Mouse (Mus musculus) granulocyte monocyte progenitor cell, adult 5-6 weeks (primary cell): ENCODE measurements around the gene Magix. TPM values are rescaled to one million over a fixed set of nuclear protein-coding genes. Genes with fewer than 3 reads are reported as not detected.

Experiments used
- ATAC-seq: replicated peaks from 2 replicates; pipeline ENCODE4 v1.8.0; 2016; ENCODE audit warnings: mild to moderate bottlenecking, moderate TSS enrichment, inconsistent platforms; ENCODE audit not compliant: poor library complexity, severe bottlenecking
- total RNA-seq, 2 experiments: library from RNA; stranded (forward) in 1 of 2; stranded (reverse) in 1 of 2; fragments of 200-712, 200-1000 nt in 1 of 2; fragments of >200 nt in 1 of 2; fragmentation: Nextera tagmentation in 1 of 2; gene quantifications; 2 replicates each; pipeline ENCODE4 v1.2.3; 2014 to 2017

The Magix gene
- total RNA-seq, 2 experiments from 2014 or later: not detected

GRCm38 (mm10) chrX:7638401-7639091 lies 42.5 kb downstream of the Magix start, which contains the start of gene Syp:
TSS of gene Syp (plus strand) at chrX:7638471.
- ATAC-seq: peak; percentile 100

- ATAC-seq: no peak
Observed at GRCm38 (mm10) chrX:7635101-7635500, 46.0 kb downstream of the Magix start.

- peak; percentile 84 for ATAC-seq
Observed at GRCm38 (mm10) chrX:7632560-7632959, 48.5 kb downstream of the Magix start.

Other genes starting within 250 kb of the Magix start
- not detected in 2 replicates for gene Foxp3, start 107.6 kb downstream of the Magix start, total RNA-seq (2014; fragmentation: Nextera tagmentation)
- gene Foxp3, start 107.6 kb downstream of the Magix start, total RNA-seq (2017): not detected in 2 replicates
- gene Ppp1r3f, start 107.0 kb downstream of the Magix start, total RNA-seq (2014; fragmentation: Nextera tagmentation): 0.30 and 1.8 TPM in 2 replicates
- gene Ppp1r3f, start 107.0 kb downstream of the Magix start, total RNA-seq (2017): 0.26 and 1.6 TPM in 2 replicates
- 37.5 and 38.0 TPM in 2 replicates for gene Ccdc22, start 75.7 kb downstream of the Magix start, total RNA-seq (2014; fragmentation: Nextera tagmentation)
- gene Ccdc22, start 75.7 kb downstream of the Magix start, total RNA-seq (2017): 41.4 and 45.7 TPM in 2 replicates
- 0.53 TPM in 1 of 2 replicates, not detected in the other for gene Cacna1f, start 74.2 kb downstream of the Magix start, total RNA-seq (2014; fragmentation: Nextera tagmentation)
- 0.09 and 0.46 TPM in 2 replicates for gene Cacna1f, start 74.2 kb downstream of the Magix start, total RNA-seq (2017)
- gene Syp, start 42.8 kb downstream of the Magix start, total RNA-seq (2014; fragmentation: Nextera tagmentation): 0.23 and 0.97 TPM in 2 replicates
- 0.13 TPM in 1 of 2 replicates, not detected in the other for gene Syp, start 42.8 kb downstream of the Magix start, total RNA-seq (2017)
- gene Prickle3, start 24.0 kb downstream of the Magix start, total RNA-seq (2014; fragmentation: Nextera tagmentation): 8.4 and 12.5 TPM in 2 replicates
- 2.6 and 2.7 TPM in 2 replicates for gene Prickle3, start 24.0 kb downstream of the Magix start, total RNA-seq (2017)
- gene Plp2, start 9.9 kb downstream of the Magix start, total RNA-seq (2014; fragmentation: Nextera tagmentation): 51.4 and 73.9 TPM in 2 replicates
- 16.0 and 20.9 TPM in 2 replicates for gene Plp2, start 9.9 kb downstream of the Magix start, total RNA-seq (2017)
- 18.9 and 21.2 TPM in 2 replicates for gene Gpkow, start 15.9 kb upstream of the Magix start, total RNA-seq (2014; fragmentation: Nextera tagmentation)
- 30.4 and 32.7 TPM in 2 replicates for gene Gpkow, start 15.9 kb upstream of the Magix start, total RNA-seq (2017)
- 24.1 and 31.2 TPM in 2 replicates for gene Wdr45, start 33.1 kb upstream of the Magix start, total RNA-seq (2014; fragmentation: Nextera tagmentation)
- 22.5 and 27.6 TPM in 2 replicates for gene Wdr45, start 33.1 kb upstream of the Magix start, total RNA-seq (2017)
- not detected in 2 replicates for gene Gm45208, start 41.0 kb upstream of the Magix start, total RNA-seq (2014; fragmentation: Nextera tagmentation)
- gene Gm45208, start 41.0 kb upstream of the Magix start, total RNA-seq (2017): not detected in 2 replicates
- gene Praf2, start 47.2 kb upstream of the Magix start, total RNA-seq (2014; fragmentation: Nextera tagmentation): 4.3 and 16.1 TPM in 2 replicates
- gene Praf2, start 47.2 kb upstream of the Magix start, total RNA-seq (2017): 2.8 and 6.2 TPM in 2 replicates
- gene Ccdc120, start 69.7 kb upstream of the Magix start, total RNA-seq (2014; fragmentation: Nextera tagmentation): not detected in 2 replicates
- gene Ccdc120, start 69.7 kb upstream of the Magix start, total RNA-seq (2017): 0.04 and 0.21 TPM in 2 replicates
- 17.4 and 27.8 TPM in 2 replicates for gene Tfe3, start 81.3 kb upstream of the Magix start, total RNA-seq (2014; fragmentation: Nextera tagmentation)
- gene Tfe3, start 81.3 kb upstream of the Magix start, total RNA-seq (2017): 5.7 and 7.2 TPM in 2 replicates
- gene Gripap1, start 108.5 kb upstream of the Magix start, total RNA-seq (2014; fragmentation: Nextera tagmentation): 43.6 and 52.5 TPM in 2 replicates
- gene Gripap1, start 108.5 kb upstream of the Magix start, total RNA-seq (2017): 59.7 and 78.0 TPM in 2 replicates
- gene Kcnd1, start 141.0 kb upstream of the Magix start, total RNA-seq (2014; fragmentation: Nextera tagmentation): 0.32 and 2.5 TPM in 2 replicates
- 0.31 TPM in 1 of 2 replicates, not detected in the other for gene Kcnd1, start 141.0 kb upstream of the Magix start, total RNA-seq (2017)
- 44.0 and 47.5 TPM in 2 replicates for gene Otud5, start 160.1 kb upstream of the Magix start, total RNA-seq (2014; fragmentation: Nextera tagmentation)
- gene Otud5, start 160.1 kb upstream of the Magix start, total RNA-seq (2017): 56.4 and 57.4 TPM in 2 replicates
- gene Pim2, start 197.0 kb upstream of the Magix start, total RNA-seq (2014; fragmentation: Nextera tagmentation): 6.3 and 7.1 TPM in 2 replicates
- 0.78 and 1.5 TPM in 2 replicates for gene Pim2, start 197.0 kb upstream of the Magix start, total RNA-seq (2017)
- 18.7 and 35.6 TPM in 2 replicates for gene Slc35a2, start 202.8 kb upstream of the Magix start, total RNA-seq (2014; fragmentation: Nextera tagmentation)
- gene Slc35a2, start 202.8 kb upstream of the Magix start, total RNA-seq (2017): 14.6 and 19.6 TPM in 2 replicates
- 53.9 and 80.4 TPM in 2 replicates for gene Pqbp1, start 218.0 kb upstream of the Magix start, total RNA-seq (2014; fragmentation: Nextera tagmentation)
- 130 and 144 TPM in 2 replicates for gene Pqbp1, start 218.0 kb upstream of the Magix start, total RNA-seq (2017)
- gene Timm17b, start 218.1 kb upstream of the Magix start, total RNA-seq (2014; fragmentation: Nextera tagmentation): 80.9 and 119 TPM in 2 replicates
- 62.7 and 111 TPM in 2 replicates for gene Timm17b, start 218.1 kb upstream of the Magix start, total RNA-seq (2017)
- not detected in 2 replicates for gene Gm10491, start 226.6 kb upstream of the Magix start, total RNA-seq (2014; fragmentation: Nextera tagmentation)
- not detected in 2 replicates for gene Gm10491, start 226.6 kb upstream of the Magix start, total RNA-seq (2017)
- not detected in 2 replicates for gene Gm10490, start 228.3 kb upstream of the Magix start, total RNA-seq (2014; fragmentation: Nextera tagmentation)
- not detected in 2 replicates for gene Gm10490, start 228.3 kb upstream of the Magix start, total RNA-seq (2017)
- not detected in 2 replicates for gene Pcsk1n, start 238.6 kb upstream of the Magix start, total RNA-seq (2014; fragmentation: Nextera tagmentation)
- not detected in 2 replicates for gene Pcsk1n, start 238.6 kb upstream of the Magix start, total RNA-seq (2017)
- gene Eras, start 247.4 kb upstream of the Magix start, total RNA-seq (2014; fragmentation: Nextera tagmentation): not detected in 2 replicates
- gene Eras, start 247.4 kb upstream of the Magix start, total RNA-seq (2017): not detected in 2 replicates